Mouse (Mus musculus): ENCODE measurements at regions not wholly inside any gene's neighbourhood (a gene's known extent, or its start where the extent isn't known, plus 50 kb on each side); places are given as distances from the start of the nearest gene placed in this dataset.

GRCm38 (mm10) chr16:49985082-49986076, 185.0 kb downstream of the Cd47 start:
- Histone ChIP-seq H3K27me3 (no peaks in the 10 kb centered on the region), H3K9me3 (replicated peaks) (no peaks in the 10 kb centered on the region), H3K36me3 (ENCODE audit: poor library complexity, severe bottlenecking) (no peaks in the 10 kb centered on the region), H3K4me1 (peaks cover 13% of the 10 kb centered on the region), H3K4me2 (no peak overlapping the region), H3K4me3 (no peak overlapping the region), H3K27ac (no peak overlapping the region), H3K9ac (no peak overlapping the region)
- no peak for ATAC-seq
- WGBS = 59% methylated on average over 14 of the region's 14 CpGs

- no peak overlapping the region for H3K9ac ChIP-seq
- no peaks in the 10 kb centered on the region for H3K9me3 ChIP-seq (replicated peaks)
- ATAC-seq = no peak
- H3K27ac ChIP-seq = no peak overlapping the region
- H3K4me1 ChIP-seq = peaks cover 11% of the 10 kb centered on the region
- no peaks in the 10 kb centered on the region for H3K27me3 ChIP-seq
- H3K4me2 ChIP-seq = no peak overlapping the region
- no peak overlapping the region for H3K4me3 ChIP-seq
- WGBS = 87% methylated on average over 6 of the region's 6 CpGs
- no peaks in the 10 kb centered on the region for H3K36me3 ChIP-seq (ENCODE audit: poor library complexity, severe bottlenecking)
These were observed 186.6 kb downstream of the Cd47 start for GRCm38 (mm10) chr16:49986954-49987353.

- 91% methylated on average over 3 of the region's 3 CpGs for WGBS
- H3K4me1 ChIP-seq = no peaks in the 10 kb centered on the region
- ATAC-seq = no peak
- H3K9ac ChIP-seq = no peak overlapping the region
- no peak overlapping the region for H3K4me2 ChIP-seq
- H3K9me3 ChIP-seq (replicated peaks) = no peaks in the 10 kb centered on the region
- no peaks in the 10 kb centered on the region for H3K36me3 ChIP-seq (ENCODE audit: poor library complexity, severe bottlenecking)
- no peak overlapping the region for H3K27ac ChIP-seq
- H3K4me3 ChIP-seq = no peak overlapping the region
- H3K27me3 ChIP-seq = no peaks in the 10 kb centered on the region
These were observed 195.5 kb downstream of the Cd47 start for GRCm38 (mm10) chr16:49995822-49996221.

GRCm38 (mm10) chr16:49996593-49996992, 196.3 kb downstream of the Cd47 start:
- H3K27ac ChIP-seq = no peak overlapping the region
- ATAC-seq = no peak
- 80% methylated on average over 5 of the region's 5 CpGs for WGBS
- no peak overlapping the region for H3K4me2 ChIP-seq
- H3K9ac ChIP-seq = no peak overlapping the region
- H3K27me3 ChIP-seq = no peaks in the 10 kb centered on the region
- H3K9me3 ChIP-seq (replicated peaks) = no peaks in the 10 kb centered on the region
- H3K4me1 ChIP-seq = 0 out of 2 replicates have a peak, but pooled peaks cover 6% of the 10 kb centered on the region
- H3K36me3 ChIP-seq (ENCODE audit: poor library complexity, severe bottlenecking) = no peaks in the 10 kb centered on the region
- no peak overlapping the region for H3K4me3 ChIP-seq

- H3K9ac ChIP-seq = no peak overlapping the region
- no peaks in the 10 kb centered on the region for H3K27me3 ChIP-seq
- no peak overlapping the region for H3K4me2 ChIP-seq
- ATAC-seq = no peak
- H3K36me3 ChIP-seq (ENCODE audit: poor library complexity, severe bottlenecking) = no peaks in the 10 kb centered on the region
- H3K27ac ChIP-seq = no peak overlapping the region
- 94% methylated on average over 7 of the region's 7 CpGs for WGBS
- 0 out of 2 replicates have a peak, but pooled peaks cover 9% of the 10 kb centered on the region for H3K4me1 ChIP-seq
- no peaks in the 10 kb centered on the region for H3K9me3 ChIP-seq (replicated peaks)
- H3K4me3 ChIP-seq = no peak overlapping the region
These were observed 196.7 kb downstream of the Cd47 start for GRCm38 (mm10) chr16:49997040-49997439.

GRCm38 (mm10) chr16:50000805-50001204, 200.5 kb downstream of the Cd47 start:
- no peak overlapping the region for H3K4me3 ChIP-seq
- WGBS = 45% methylated on average over 4 of the region's 4 CpGs
- no peaks in the 10 kb centered on the region for H3K36me3 ChIP-seq (ENCODE audit: poor library complexity, severe bottlenecking)
- no peak overlapping the region for H3K9ac ChIP-seq
- H3K27me3 ChIP-seq = no peaks in the 10 kb centered on the region
- no peak for ATAC-seq
- no peak overlapping the region for H3K4me2 ChIP-seq
- no peaks in the 10 kb centered on the region for H3K9me3 ChIP-seq (replicated peaks)
- no peak overlapping the region for H3K27ac ChIP-seq
- H3K4me1 ChIP-seq = 0 out of 2 replicates have a peak, but pooled peaks cover 9% of the 10 kb centered on the region

GRCm38 (mm10) chr16:50001662-50002455, 201.5 kb downstream of the Cd47 start:
- no peak overlapping the region for H3K4me3 ChIP-seq
- no peak overlapping the region for H3K4me2 ChIP-seq
- 7% methylated on average over 3 of the region's 3 CpGs for WGBS
- no peak overlapping the region for H3K27ac ChIP-seq
- peak; percentile 61; the same call in 1 of the 2 replicates for ATAC-seq
- H3K9me3 ChIP-seq (replicated peaks) = no peaks in the 10 kb centered on the region
- H3K27me3 ChIP-seq = no peaks in the 10 kb centered on the region
- H3K9ac ChIP-seq = no peak overlapping the region
- H3K36me3 ChIP-seq (ENCODE audit: poor library complexity, severe bottlenecking) = no peaks in the 10 kb centered on the region
- H3K4me1 ChIP-seq = 0 out of 2 replicates have a peak, but pooled peaks cover 9% of the 10 kb centered on the region

- WGBS = 36% methylated on average over 3 of the region's 3 CpGs
- 0 out of 2 replicates have a peak, but pooled peaks cover 9% of the 10 kb centered on the region for H3K4me1 ChIP-seq
- H3K36me3 ChIP-seq (ENCODE audit: poor library complexity, severe bottlenecking) = no peaks in the 10 kb centered on the region
- peak; percentile 19; the same call in 1 of the 2 replicates for ATAC-seq
- no peak overlapping the region for H3K4me3 ChIP-seq
- no peak overlapping the region for H3K27ac ChIP-seq
- H3K9ac ChIP-seq = no peak overlapping the region
- H3K27me3 ChIP-seq = no peaks in the 10 kb centered on the region
- no peak overlapping the region for H3K4me2 ChIP-seq
- H3K9me3 ChIP-seq (replicated peaks) = no peaks in the 10 kb centered on the region
These were observed 202.1 kb downstream of the Cd47 start for GRCm38 (mm10) chr16:50002456-50002788.

GRCm38 (mm10) chr16:50009046-50009445, 208.7 kb downstream of the Cd47 start:
- H3K27me3 ChIP-seq = no peaks in the 10 kb centered on the region
- H3K9ac ChIP-seq = no peak overlapping the region
- WGBS = 88% methylated on average over 3 of the region's 3 CpGs
- no peak for ATAC-seq
- no peaks in the 10 kb centered on the region for H3K4me1 ChIP-seq
- H3K36me3 ChIP-seq (ENCODE audit: poor library complexity, severe bottlenecking) = no peaks in the 10 kb centered on the region
- no peak overlapping the region for H3K4me3 ChIP-seq
- H3K9me3 ChIP-seq (replicated peaks) = no peaks in the 10 kb centered on the region
- H3K27ac ChIP-seq = no peak overlapping the region
- no peak overlapping the region for H3K4me2 ChIP-seq

- Histone ChIP-seq H3K27me3 (no peaks in the 10 kb centered on the region), H3K4me3 (no peak overlapping the region), H3K4me1 (no peaks in the 10 kb centered on the region), H3K9me3 (replicated peaks) (no peaks in the 10 kb centered on the region), H3K27ac (no peak overlapping the region), H3K4me2 (no peak overlapping the region), H3K36me3 (ENCODE audit: poor library complexity, severe bottlenecking) (no peaks in the 10 kb centered on the region), H3K9ac (no peak overlapping the region)
- 66% methylated on average over 6 of the region's 6 CpGs for WGBS
- peak; percentile 75; the same call in 1 of the 2 replicates for ATAC-seq
These were observed 209.2 kb downstream of the Cd47 start for GRCm38 (mm10) chr16:50009542-50009941.

GRCm38 (mm10) chr16:50010074-50010473, 209.7 kb downstream of the Cd47 start:
- 80% methylated on average over 5 of the region's 5 CpGs for WGBS
- Histone ChIP-seq H3K4me2 (no peak overlapping the region), H3K4me1 (no peaks in the 10 kb centered on the region), H3K27me3 (no peaks in the 10 kb centered on the region), H3K9ac (no peak overlapping the region), H3K36me3 (ENCODE audit: poor library complexity, severe bottlenecking) (no peaks in the 10 kb centered on the region), H3K27ac (no peak overlapping the region), H3K9me3 (replicated peaks) (no peaks in the 10 kb centered on the region), H3K4me3 (no peak overlapping the region)
- no peak for ATAC-seq

- Histone ChIP-seq H3K36me3 (ENCODE audit: poor library complexity, severe bottlenecking) (no peaks in the 10 kb centered on the region), H3K27me3 (no peaks in the 10 kb centered on the region), H3K9me3 (replicated peaks) (no peaks in the 10 kb centered on the region), H3K4me1 (no peaks in the 10 kb centered on the region), H3K27ac (no peak overlapping the region), H3K4me3 (no peak overlapping the region), H3K9ac (no peak overlapping the region), H3K4me2 (no peak overlapping the region)
- 81% methylated on average over 6 of the region's 6 CpGs for WGBS
- peak; percentile 33; the same call in 1 of the 2 replicates for ATAC-seq
These were observed 210.2 kb downstream of the Cd47 start for GRCm38 (mm10) chr16:50010532-50010971.
